Mouse (Mus musculus) thymus, adult 2 months (tissue): ENCODE measurements around the gene Naaladl2.

Experiments used
- CTCF ChIP-seq: fragments of 200-500 bp; IDR thresholded peaks from 2 replicates; pipeline ENCODE4 v1.5.1; 2012; ENCODE audit warnings: mild to moderate bottlenecking, control low read depth, low read length, moderate library complexity, borderline replicate concordance; ENCODE audit not compliant: control insufficient read depth, poor library complexity, insufficient read depth; ENCODE audit errors: extremely low read depth
- POLR2A ChIP-seq: fragments of 200-500 bp; IDR thresholded peaks from 2 replicates; pipeline ENCODE4 v1.6.1; 2012; ENCODE audit warnings: mild to moderate bottlenecking, low read length, control low read depth, moderate library complexity; ENCODE audit not compliant: control insufficient read depth, poor library complexity, insufficient read depth; ENCODE audit errors: extremely low read depth

DNA sequence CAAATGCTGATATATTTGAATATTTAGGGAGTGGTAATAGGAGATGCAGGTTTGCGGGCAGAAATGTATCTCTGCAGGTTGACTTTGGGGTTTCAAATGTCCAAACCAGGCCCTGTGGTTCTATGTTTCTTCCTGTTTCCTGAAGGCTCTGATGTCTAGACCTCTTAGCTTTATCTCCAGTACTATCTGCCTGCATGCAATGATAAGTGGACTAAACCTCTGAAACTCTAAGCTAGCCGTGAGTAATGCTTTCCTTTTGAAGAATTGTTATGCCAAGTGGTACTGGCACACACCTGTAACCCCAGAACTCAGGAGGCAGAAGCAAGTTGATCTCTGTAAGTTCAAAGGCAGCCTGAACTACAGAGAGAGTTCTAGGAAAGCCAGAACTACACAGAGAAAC, 291.1 kb downstream of the Naaladl2 start:
- TF ChIP-seq CTCF (no peak), POLR2A (no peak)
